Comparison of ENCODE assay signal across 9 mouse cellular contexts in the genomic region with DNA sequence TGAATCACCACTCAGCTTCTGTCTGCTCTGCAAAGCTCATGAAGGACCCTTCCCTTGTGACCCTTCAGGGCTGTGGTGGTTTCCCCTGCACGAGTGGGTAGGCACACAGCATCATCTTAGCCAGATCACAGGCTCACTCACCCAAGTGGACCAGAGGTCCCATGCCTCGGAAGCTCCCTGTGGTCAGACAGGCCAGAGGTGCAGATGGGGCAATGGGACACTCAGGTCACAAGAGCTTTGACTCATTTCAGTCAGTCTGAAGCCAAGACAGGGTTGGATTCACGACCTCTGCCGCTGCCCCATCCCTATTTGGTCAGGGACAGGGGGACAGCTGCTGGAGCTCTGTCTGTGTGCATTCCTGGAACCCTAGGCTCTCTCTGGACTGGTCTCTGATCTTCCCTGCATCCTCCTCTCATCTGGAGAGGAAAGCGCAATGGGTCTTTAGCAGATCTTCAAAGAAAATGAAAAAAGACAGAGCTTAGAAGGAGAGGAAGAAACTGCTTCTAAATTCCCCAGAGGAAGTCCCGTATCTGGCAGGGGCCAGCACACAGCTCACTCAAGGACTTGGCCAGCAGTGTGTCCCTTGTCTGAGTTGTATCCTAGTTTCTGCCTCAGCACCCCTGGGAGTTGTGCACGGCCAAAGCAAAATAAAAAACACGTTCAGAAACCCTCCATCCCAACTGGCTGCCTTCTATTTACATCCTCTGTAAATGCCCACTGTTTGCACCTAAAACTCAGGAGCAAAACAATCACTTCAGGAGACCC. TPM values are rescaled to one million over a fixed set of nuclear protein-coding genes. Genes with fewer than 3 reads are reported as not detected.
DNase-seq lines count a peak whose midpoint lies in the region; ATAC-seq lines count a peak whose summit lies in the region.
"Had no signal": no experiment of that assay in that cellular context is flagged by ENCODE, and none has a peak within 500 bp of the region (broad histone marks: within the 10 kb centered on the region; RNA-seq: fewer than 3 reads in every experiment).

No protein-coding gene starts in this region.

- peak overlapping the region; percentile 38 for H3K4me3 ChIP-seq in embryonic facial prominence, embryonic 15.5 days (replicated peaks)
- peak overlapping the region; percentile 27 for H3K4me3 ChIP-seq in hindbrain, embryonic 11.5 days (ENCODE audit: low read depth, low read length)
- peak overlapping the region; percentile 36 for H3K4me3 ChIP-seq in midbrain, embryonic 15.5 days
- H3K4me3 ChIP-seq: liver, embryonic 15.5 days had no signal

- H3K9ac ChIP-seq in embryonic facial prominence, embryonic 15.5 days: no peak overlapping the region
- H3K9ac ChIP-seq in hindbrain, embryonic 11.5 days (ENCODE audit: low read depth, low read length): no peak overlapping the region
- H3K9ac ChIP-seq in midbrain, embryonic 15.5 days: 0 out of 2 replicates have a peak overlapping the region, but pooled peaks have one; percentile 16
- H3K9ac ChIP-seq: liver, embryonic 15.5 days had no signal

- H3K27me3 ChIP-seq in embryonic facial prominence, embryonic 15.5 days: peaks cover 22% of the 10 kb centered on the region
- H3K27me3 ChIP-seq in hindbrain, embryonic 11.5 days (ENCODE audit: control insufficient read depth, insufficient read depth, low read length): peaks cover 17% of the 10 kb centered on the region
- H3K27me3 ChIP-seq in midbrain, embryonic 15.5 days (replicated peaks): peaks cover 22% of the 10 kb centered on the region

- H3K4me2 ChIP-seq in embryonic facial prominence, embryonic 15.5 days (replicated peaks): peak overlapping the region; percentile 55
- peak overlapping the region; percentile 56 for H3K4me2 ChIP-seq in hindbrain, embryonic 11.5 days (replicated peaks; ENCODE audit: low read depth, low read length)
- peak overlapping the region; percentile 62 for H3K4me2 ChIP-seq in midbrain, embryonic 15.5 days

- no peak for ATAC-seq in embryonic facial prominence, embryonic 15.5 days (ENCODE audit: insufficient number of reproducible peaks, low FRiP score, low TSS enrichment, low read depth)
- ATAC-seq in hindbrain, embryonic 11.5 days (ENCODE audit: low FRiP score): no peak
- ATAC-seq in midbrain, embryonic 15.5 days (replicated peaks): no peak

- peaks cover 26% of the 10 kb centered on the region for H3K4me1 ChIP-seq in embryonic facial prominence, embryonic 15.5 days
- H3K4me1 ChIP-seq in hindbrain, embryonic 11.5 days (replicated peaks; ENCODE audit: control insufficient read depth, insufficient read depth, low read length): 0 out of 2 replicates have a peak, but pooled peaks cover 7% of the 10 kb centered on the region
- H3K4me1 ChIP-seq in midbrain, embryonic 15.5 days: peaks cover 22% of the 10 kb centered on the region
- H3K4me1 ChIP-seq: liver, embryonic 15.5 days had no signal

- intact Hi-C loops in heart, postnatal 25 days (cut with DNase I): no loop called here

- no peak overlapping the region for H3K27ac ChIP-seq in embryonic facial prominence, embryonic 15.5 days (replicated peaks)
- H3K27ac ChIP-seq in hindbrain, embryonic 11.5 days (ENCODE audit: low read depth, low read length): no peak overlapping the region
- no peak overlapping the region for H3K27ac ChIP-seq in midbrain, embryonic 15.5 days
- H3K27ac ChIP-seq: liver, embryonic 15.5 days had no signal

- H3K36me3 ChIP-seq in embryonic facial prominence, embryonic 15.5 days: no peaks in the 10 kb centered on the region
- H3K36me3 ChIP-seq in hindbrain, embryonic 11.5 days (ENCODE audit: control insufficient read depth, insufficient read depth, low read length): no peaks in the 10 kb centered on the region
- no peaks in the 10 kb centered on the region for H3K36me3 ChIP-seq in midbrain, embryonic 15.5 days (replicated peaks)
- H3K36me3 ChIP-seq: liver, embryonic 15.5 days had no signal

- peak; percentile 49 to 70 for DNase-seq in heart, adult 18-20 months
- no peak for DNase-seq in heart, postnatal 25 days (ENCODE audit: low spot score)
- DNase-seq in hindbrain, embryonic 11.5 days (ENCODE audit: low spot score): no peak
- no peak for DNase-seq in left cerebral cortex, adult 9 months (ENCODE audit: low spot score in 2 of 2)
- DNase-seq in thymus, postnatal 10 days (ENCODE audit: low spot score in 2 of 2): no peak
- no peak for DNase-seq in testis, postnatal 14 days (ENCODE audit: low spot score)

- 30% methylated on average over 8 of the region's 8 CpGs for WGBS in embryonic facial prominence, embryonic 15.5 days
- 32% methylated on average over 8 of the region's 8 CpGs for WGBS in hindbrain, embryonic 11.5 days
- 37% methylated on average over 8 of the region's 8 CpGs for WGBS in midbrain, embryonic 15.5 days

- H3K9me3 ChIP-seq in embryonic facial prominence, embryonic 15.5 days (replicated peaks): 0 out of 2 replicates have a peak, but pooled peaks cover 6% of the 10 kb centered on the region
- H3K9me3 ChIP-seq in hindbrain, embryonic 11.5 days (ENCODE audit: control insufficient read depth, low read length): no peaks in the 10 kb centered on the region
- H3K9me3 ChIP-seq in midbrain, embryonic 15.5 days: no peaks in the 10 kb centered on the region
- H3K9me3 ChIP-seq: liver, embryonic 15.5 days had no signal

RNA-seq across cellular contexts. Expression of a gene that starts 0.8 kb away (rescaled TPM):
- under 1 TPM; 0.31 to 0.40 TPM for total RNA-seq in heart, adult 18-20 months (2021)
- total RNA-seq in heart, postnatal 25 days (2021): under 1 TPM; 0.59 to 0.88 TPM
- 2.6 and 2.8 TPM in 2 replicates for polyA plus RNA-seq in embryonic facial prominence, embryonic 15.5 days (2015; fragmentation: Nextera tagmentation; extraction: Ambion mirVana)
- 0.12 and 0.45 TPM in 2 replicates for polyA plus RNA-seq in hindbrain, embryonic 11.5 days (2014; fragmentation: Nextera tagmentation; extraction: Ambion mirVana)
- polyA plus RNA-seq in midbrain, embryonic 15.5 days (2015; fragmentation: Nextera tagmentation; extraction: Ambion mirVana): 1.9 TPM in 2 replicates

RNA-seq across cellular contexts. Expression of a gene that starts 40.6 kb away (rescaled TPM):
- not detected for total RNA-seq in heart, adult 18-20 months (2021)
- total RNA-seq in heart, postnatal 25 days (2021): not detected
- 0.52 and 0.53 TPM in 2 replicates for polyA plus RNA-seq in embryonic facial prominence, embryonic 15.5 days (2015; fragmentation: Nextera tagmentation; extraction: Ambion mirVana)
- not detected in 2 replicates for polyA plus RNA-seq in hindbrain, embryonic 11.5 days (2014; fragmentation: Nextera tagmentation; extraction: Ambion mirVana)
- polyA plus RNA-seq in midbrain, embryonic 15.5 days (2015; fragmentation: Nextera tagmentation; extraction: Ambion mirVana): 0.19 TPM in 1 of 2 replicates, not detected in the other
- polyA plus RNA-seq: liver, embryonic 15.5 days had no signal

Comparison
In these comparisons a context has a peak if more than half of its experiments do, and no peak if none do; other contexts are left out.
1. DNase-seq: peak in heart, adult 18-20 months (2 of 2); none in heart, postnatal 25 days (single experiment), hindbrain, embryonic 11.5 days (single experiment), left cerebral cortex, adult 9 months (0 of 2), thymus, postnatal 10 days (0 of 2) and testis, postnatal 14 days (single experiment).
2. Peak in every context shown above with its lines, with median percentiles within 50 percentile points of each other: H3K4me2 ChIP-seq and H3K4me3 ChIP-seq.